Mouse (Mus musculus): Measurements from ENCODE around the gene Gal3st2c. TPM values are rescaled to one million over a fixed set of nuclear protein-coding genes. Genes with fewer than 3 reads are reported as not detected.

The Gal3st2c gene
- total and polyA plus RNA-seq, 3 experiments: not detected

- H3K27ac ChIP-seq (ENCODE audit: insufficient read depth, low read depth): no peak overlapping the region
- peaks cover 19 to 60% of the 10 kb centered on the region in 2 experiments for H3K4me1 ChIP-seq (ENCODE audit: control insufficient read depth in 1 of 2, insufficient read depth in 2 of 2)
- no peaks in the 10 kb centered on the region for H3K9me3 ChIP-seq (replicated peaks; ENCODE audit: low read length)
- H3K27me3 ChIP-seq (replicated peaks): no peaks in the 10 kb centered on the region
- H3K4me2 ChIP-seq (ENCODE audit: insufficient read depth, low read depth, poor library complexity, severe bottlenecking): no peak overlapping the region
- H3K79me2 ChIP-seq (replicated peaks; ENCODE audit: control insufficient read depth, extremely low read depth, insufficient read depth, poor library complexity, severe bottlenecking): peaks cover 5% of the 10 kb centered on the region; the same call in 1 of the 2 replicates
- no peak for DNase-seq (ENCODE audit: extremely low read depth)
- no peak overlapping the region for H3K9ac ChIP-seq (ENCODE audit: insufficient read depth, low read depth)
- dilution Hi-C loops (cut with MboI; ENCODE audit: extremely low pct_ligation_motif_present, extremely low pct_unique_long_range_greater_than_20kb, low sequenced_read_pairs): no loop called here
- H3K4me3 ChIP-seq (replicated peaks in 1 of 3; ENCODE audit: low read depth in 2 of 3, low read length in 2 of 3, poor library complexity in 1 of 3): no peak overlapping the region
- TF ChIP-seq CTCF (conservative IDR thresholded peaks at IDR 0.05 in 1 of 2, IDR thresholded peaks at IDR 0.05 in 1 of 2; ENCODE audit: low read depth in 2 of 2, low read length in 2 of 2): no peak
- TF ChIP-seq CHD1 (IDR thresholded peaks at IDR 0.05; ENCODE audit: low read depth, low read length): no peak
- no peak for TF ChIP-seq POLR2AphosphoS2 (IDR thresholded peaks at IDR 0.05; ENCODE audit: low read depth, low read length)
- no peak for TF ChIP-seq JUND (conservative IDR thresholded peaks at IDR 0.05; ENCODE audit: low read depth, low read length)
- no peak for TF ChIP-seq TCF12 (IDR thresholded peaks at IDR 0.05; ENCODE audit: low read depth, low read length)
- no peak for TF ChIP-seq USF1 (IDR thresholded peaks at IDR 0.05; ENCODE audit: low read depth, low read length)
- no peak for TF ChIP-seq JUN (IDR thresholded peaks at IDR 0.05; ENCODE audit: insufficient read depth, low read depth, low read length)
- no peak for TF ChIP-seq RAD21 (IDR thresholded peaks at IDR 0.05; ENCODE audit: low read depth, low read length)
- TF ChIP-seq NELFE (IDR thresholded peaks at IDR 0.05; ENCODE audit: low read depth, low read length): no peak
- TF ChIP-seq MAZ (IDR thresholded peaks at IDR 0.05; ENCODE audit: low read depth, low read length): no peak
- TF ChIP-seq UBTF (IDR thresholded peaks at IDR 0.05; ENCODE audit: low read depth, low read length): no peak
- TF ChIP-seq ZNF384 (IDR thresholded peaks at IDR 0.05; ENCODE audit: low read depth, low read length): no peak
- no peak for TF ChIP-seq HCFC1 (IDR thresholded peaks at IDR 0.05; ENCODE audit: low read depth, low read length)
- TF ChIP-seq EP300 (IDR thresholded peaks at IDR 0.05; ENCODE audit: low read length): no peak
- TF ChIP-seq MAFK (IDR thresholded peaks at IDR 0.05; ENCODE audit: insufficient replicate concordance, low read length): no peak
- no peak for TF ChIP-seq CHD2 (IDR thresholded peaks at IDR 0.05; ENCODE audit: low read length)
- TF ChIP-seq USF2 (conservative IDR thresholded peaks at IDR 0.05; ENCODE audit: low read depth, low read length): no peak
- TF ChIP-seq ZC3H11A (IDR thresholded peaks at IDR 0.05; ENCODE audit: low read depth, low read length): no peak
- TF ChIP-seq E2F4 (IDR thresholded peaks at IDR 0.05; ENCODE audit: insufficient replicate concordance, low read depth, low read length): no peak
- in situ Hi-C loops (cut with MboI; ENCODE audit: low pct_ligation_motif_present, low pct_unique_long_range_greater_than_20kb, low sequenced_read_pairs): no loop called here
- no peaks in the 10 kb centered on the region for H3K36me3 ChIP-seq (replicated peaks in 1 of 2; ENCODE audit: control insufficient read depth in 1 of 2, insufficient read depth in 1 of 2, low read length in 1 of 2)
Observed at GRCm38 (mm10) chr1:94054481-94054880, 64.2 kb downstream of the Gal3st2c start.

GRCm38 (mm10) chr1:94055966-94056365, 65.7 kb downstream of the Gal3st2c start:
- peaks cover 17 to 54% of the 10 kb centered on the region in 2 experiments for H3K4me1 ChIP-seq (ENCODE audit: control insufficient read depth in 1 of 2, insufficient read depth in 2 of 2)
- no peak overlapping the region for H3K27ac ChIP-seq (ENCODE audit: insufficient read depth, low read depth)
- no peak overlapping the region for H3K4me3 ChIP-seq (replicated peaks in 1 of 3; ENCODE audit: low read depth in 2 of 3, low read length in 2 of 3, poor library complexity in 1 of 3)
- H3K79me2 ChIP-seq (replicated peaks; ENCODE audit: control insufficient read depth, extremely low read depth, insufficient read depth, poor library complexity, severe bottlenecking): no peaks in the 10 kb centered on the region
- dilution Hi-C loops (cut with MboI; ENCODE audit: extremely low pct_ligation_motif_present, extremely low pct_unique_long_range_greater_than_20kb, low sequenced_read_pairs) (no loop called here), in situ Hi-C loops (cut with MboI; ENCODE audit: low pct_ligation_motif_present, low pct_unique_long_range_greater_than_20kb, low sequenced_read_pairs) (no loop called here)
- H3K9ac ChIP-seq (ENCODE audit: insufficient read depth, low read depth): no peak overlapping the region
- H3K36me3 ChIP-seq (replicated peaks in 1 of 2; ENCODE audit: control insufficient read depth in 1 of 2, insufficient read depth in 1 of 2, low read length in 1 of 2): no peaks in the 10 kb centered on the region
- no peaks in the 10 kb centered on the region for H3K27me3 ChIP-seq (replicated peaks)
- no peak for TF ChIP-seq NELFE (IDR thresholded peaks at IDR 0.05; ENCODE audit: low read depth, low read length)
- TF ChIP-seq GABPA (IDR thresholded peaks at IDR 0.05; ENCODE audit: insufficient replicate concordance, low read depth, low read length): no peak
- no peaks in the 10 kb centered on the region for H3K9me3 ChIP-seq (replicated peaks; ENCODE audit: low read length)
- DNase-seq (ENCODE audit: extremely low read depth): no peak
- H3K4me2 ChIP-seq (ENCODE audit: insufficient read depth, low read depth, poor library complexity, severe bottlenecking): no peak overlapping the region

Measured in CH12.LX (cell line).